Mouse (Mus musculus): ENCODE measurements around the gene Sparcl1. TPM values are rescaled to one million over a fixed set of nuclear protein-coding genes. Genes with fewer than 3 reads are reported as not detected.

The Sparcl1 gene
- polyA plus RNA-seq, 1 experiment from 2014 or later, result 40.6 TPM

GRCm38 (mm10) chr5:104108127-104108875, 5.2 kb downstream of the Sparcl1 start:
- no peaks in the 10 kb centered on the region for H3K9me3 ChIP-seq
- 48% methylated on average over 11 of the region's 11 CpGs for WGBS
- peak overlapping the region; percentile 89 for H3K27ac ChIP-seq
- H3K27me3 ChIP-seq (ENCODE audit: insufficient read depth, poor library complexity, severe bottlenecking), result peaks cover 4% of the 10 kb centered on the region; the same call in 1 of the 2 replicates
- peak overlapping the region; percentile 41 for H3K4me3 ChIP-seq
- peak; percentile 64 for DNase-seq (ENCODE audit: low spot score)
- no peaks in the 10 kb centered on the region for H3K36me3 ChIP-seq
- peaks cover 86% of the 10 kb centered on the region for H3K4me1 ChIP-seq (replicated peaks)

- 38% methylated on average over 2 of the region's 2 CpGs for WGBS
Observed at GRCm38 (mm10) chr5:104104111-104104510, 9.4 kb downstream of the Sparcl1 start.

GRCm38 (mm10) chr5:104103171-104103570, 10.4 kb downstream of the Sparcl1 start:
- H3K4me3 ChIP-seq, result no peak overlapping the region
- no peak for DNase-seq (ENCODE audit: low spot score)
- no peaks in the 10 kb centered on the region for H3K9me3 ChIP-seq
- 76% methylated on average over 4 of the region's 4 CpGs for WGBS
- peaks cover 70% of the 10 kb centered on the region for H3K4me1 ChIP-seq (replicated peaks)
- peaks cover 4% of the 10 kb centered on the region; the same call in 1 of the 2 replicates for H3K27me3 ChIP-seq (ENCODE audit: insufficient read depth, poor library complexity, severe bottlenecking)
- H3K36me3 ChIP-seq, result no peaks in the 10 kb centered on the region
- peak overlapping the region; percentile 85 for H3K27ac ChIP-seq

More at GRCm38 (mm10) chr5:104104111-104104510, 9.4 kb downstream of the Sparcl1 start:
- peak overlapping the region; percentile 85 for H3K27ac ChIP-seq
- peak; percentile 32 for DNase-seq (ENCODE audit: low spot score)
- no peaks in the 10 kb centered on the region for H3K9me3 ChIP-seq
- no peak overlapping the region for H3K4me3 ChIP-seq
- no peaks in the 10 kb centered on the region for H3K36me3 ChIP-seq
- peaks cover 4% of the 10 kb centered on the region; the same call in 1 of the 2 replicates for H3K27me3 ChIP-seq (ENCODE audit: insufficient read depth, poor library complexity, severe bottlenecking)
- peaks cover 74% of the 10 kb centered on the region for H3K4me1 ChIP-seq (replicated peaks)

- peak overlapping the region; percentile 85 for H3K27ac ChIP-seq
- no peaks in the 10 kb centered on the region for H3K27me3 ChIP-seq (ENCODE audit: insufficient read depth, poor library complexity, severe bottlenecking)
- peak; percentile 30 for DNase-seq (ENCODE audit: low spot score)
- H3K9me3 ChIP-seq, result no peaks in the 10 kb centered on the region
- WGBS, result 11% methylated on average over 10 of the region's 10 CpGs
- no peak overlapping the region for H3K4me3 ChIP-seq
- no peaks in the 10 kb centered on the region for H3K36me3 ChIP-seq
- peaks cover 61% of the 10 kb centered on the region for H3K4me1 ChIP-seq (replicated peaks)
Observed at GRCm38 (mm10) chr5:104101678-104102531, 11.6 kb downstream of the Sparcl1 start.

GRCm38 (mm10) chr5:104096078-104096938, 17.2 kb downstream of the Sparcl1 start:
- DNase-seq (ENCODE audit: low spot score), result no peak
- no peaks in the 10 kb centered on the region for H3K27me3 ChIP-seq (ENCODE audit: insufficient read depth, poor library complexity, severe bottlenecking)
- peaks cover 16% of the 10 kb centered on the region for H3K4me1 ChIP-seq (replicated peaks)
- WGBS, result 88% methylated on average over 16 of the region's 16 CpGs
- H3K9me3 ChIP-seq, result no peaks in the 10 kb centered on the region
- no peak overlapping the region for H3K4me3 ChIP-seq
- no peak overlapping the region for H3K27ac ChIP-seq
- peaks cover 13% of the 10 kb centered on the region; the same call in 1 of the 2 replicates for H3K36me3 ChIP-seq

- DNase-seq (ENCODE audit: low spot score), result no peak
- H3K36me3 ChIP-seq, result peaks cover 13% of the 10 kb centered on the region; the same call in 1 of the 2 replicates
- H3K4me3 ChIP-seq, result no peak overlapping the region
- H3K4me1 ChIP-seq (replicated peaks), result peaks cover 8% of the 10 kb centered on the region; the same call in 1 of the 2 replicates
- no peak overlapping the region for H3K27ac ChIP-seq
- 84% methylated on average over 11 of the region's 11 CpGs for WGBS
- H3K9me3 ChIP-seq, result no peaks in the 10 kb centered on the region
- no peaks in the 10 kb centered on the region for H3K27me3 ChIP-seq (ENCODE audit: insufficient read depth, poor library complexity, severe bottlenecking)
Observed at GRCm38 (mm10) chr5:104095416-104096077, 18.0 kb downstream of the Sparcl1 start.

GRCm38 (mm10) chr5:104089751-104090150, 23.8 kb downstream of the Sparcl1 start:
- Histone ChIP-seq H3K9me3 (no peaks in the 10 kb centered on the region), H3K4me1 (replicated peaks) (no peaks in the 10 kb centered on the region), H3K27me3 (ENCODE audit: insufficient read depth, poor library complexity, severe bottlenecking) (no peaks in the 10 kb centered on the region), H3K36me3 (peaks cover 34% of the 10 kb centered on the region), H3K27ac (no peak overlapping the region), H3K4me3 (no peak overlapping the region)
- 90% methylated on average over 2 of the region's 2 CpGs for WGBS
- DNase-seq (ENCODE audit: low spot score), result no peak

- Histone ChIP-seq H3K9me3 (no peaks in the 10 kb centered on the region), H3K36me3 (peaks cover 27% of the 10 kb centered on the region), H3K27me3 (ENCODE audit: insufficient read depth, poor library complexity, severe bottlenecking) (no peaks in the 10 kb centered on the region), H3K27ac (no peak overlapping the region), H3K4me3 (no peak overlapping the region), H3K4me1 (replicated peaks) (no peaks in the 10 kb centered on the region)
- WGBS, result 94% methylated on average over 9 of the region's 9 CpGs
- DNase-seq (ENCODE audit: low spot score), result no peak
Observed at GRCm38 (mm10) chr5:104085366-104085765, 28.2 kb downstream of the Sparcl1 start.

GRCm38 (mm10) chr5:104080736-104081135, 32.8 kb downstream of the Sparcl1 start:
- no peak for DNase-seq (ENCODE audit: low spot score)
- peaks cover 7% of the 10 kb centered on the region for H3K36me3 ChIP-seq
- H3K27me3 ChIP-seq (ENCODE audit: insufficient read depth, poor library complexity, severe bottlenecking), result peaks cover under 1% of the 10 kb centered on the region
- 88% methylated on average over 6 of the region's 6 CpGs for WGBS
- H3K4me3 ChIP-seq, result no peak overlapping the region
- H3K4me1 ChIP-seq (replicated peaks), result peaks cover 4% of the 10 kb centered on the region; the same call in 1 of the 2 replicates
- no peaks in the 10 kb centered on the region for H3K9me3 ChIP-seq
- no peak overlapping the region for H3K27ac ChIP-seq

GRCm38 (mm10) chr5:104077508-104077907, 36.0 kb downstream of the Sparcl1 start, which contains the start of gene Gm17660:
Gene Gm17660 (minus strand): TSS chr5:104077608.
- Histone ChIP-seq H3K4me3 (no peak within 1 kb of the TSS), H3K27me3 (ENCODE audit: insufficient read depth, poor library complexity, severe bottlenecking) (peaks cover 4% of the 10 kb centered on the region), H3K9me3 (no peaks in the 10 kb centered on the region), H3K36me3 (no peaks in the 10 kb centered on the region; the same call in none of the 2 replicates), H3K4me1 (replicated peaks) (peaks cover 16% of the 10 kb centered on the region), H3K27ac (no peak within 1 kb of the TSS)
- WGBS, result 94% methylated on average over 7 of the region's 7 CpGs
- DNase-seq (ENCODE audit: low spot score), result no peak

- Histone ChIP-seq H3K27me3 (ENCODE audit: insufficient read depth, poor library complexity, severe bottlenecking) (peaks cover 4% of the 10 kb centered on the region), H3K36me3 (no peaks in the 10 kb centered on the region), H3K27ac (no peak overlapping the region), H3K9me3 (no peaks in the 10 kb centered on the region), H3K4me3 (no peak overlapping the region), H3K4me1 (replicated peaks) (peaks cover 25% of the 10 kb centered on the region)
- DNase-seq (ENCODE audit: low spot score), result no peak
- 27% methylated on average over 10 of the region's 10 CpGs for WGBS
Observed at GRCm38 (mm10) chr5:104076361-104076760, 37.2 kb downstream of the Sparcl1 start.
